Mouse (Mus musculus) CH12.LX (cell line): ENCODE results near the gene Mrnip.

Experiments used
- CTCF ChIP-seq, 2 experiments: IDR thresholded peaks in 1 of 2; conservative IDR thresholded peaks in 1 of 2; 2 replicates each; pipeline ENCODE4 v1.5.1; 2011 to 2012; ENCODE audit warnings: low read depth in 2 of 2, low read length in 2 of 2, improper control_type of control experiment in 1 of 2, inconsistent platforms in 1 of 2, mild to moderate bottlenecking in 1 of 2, moderate library complexity in 1 of 2
- E2F4 ChIP-seq: IDR thresholded peaks from 2 replicates; pipeline ENCODE4 v1.6.1; 2011; ENCODE audit warnings: low read depth, low read length, improper control_type of control experiment; ENCODE audit not compliant: insufficient replicate concordance
- ELF1 ChIP-seq: IDR thresholded peaks from 2 replicates; pipeline ENCODE4 v1.6.1; 2014; ENCODE audit warnings: low read depth, mild to moderate bottlenecking, inconsistent platforms, low read length, improper control_type of control experiment
- EP300 ChIP-seq: IDR thresholded peaks from 2 replicates; pipeline ENCODE4 v1.6.1; 2011; ENCODE audit warnings: low read length, improper control_type of control experiment
- GABPA ChIP-seq: IDR thresholded peaks from 2 replicates; pipeline ENCODE4 v1.6.1; 2012; ENCODE audit warnings: low read depth, low read length, improper control_type of control experiment, inconsistent platforms; ENCODE audit not compliant: insufficient replicate concordance
- MAFK ChIP-seq: IDR thresholded peaks from 2 replicates; pipeline ENCODE4 v1.6.1; 2011; ENCODE audit warnings: low read length, improper control_type of control experiment; ENCODE audit not compliant: insufficient replicate concordance
- MAZ ChIP-seq: IDR thresholded peaks from 2 replicates; pipeline ENCODE4 v1.6.1; 2012; ENCODE audit warnings: low read depth, mild to moderate bottlenecking, inconsistent platforms, low read length, improper control_type of control experiment, moderate library complexity
- MEF2A ChIP-seq: IDR thresholded peaks from 2 replicates; pipeline ENCODE4 v1.6.1; 2014; ENCODE audit warnings: low read depth, mild to moderate bottlenecking, inconsistent platforms, low read length, improper control_type of control experiment, borderline replicate concordance
- POLR2A ChIP-seq: IDR thresholded peaks from 2 replicates; pipeline ENCODE4 v1.6.1; 2011; ENCODE audit warnings: low read depth, mild to moderate bottlenecking, improper control_type of control experiment, low read length
- USF1 ChIP-seq: IDR thresholded peaks from 2 replicates; pipeline ENCODE4 v1.6.1; 2014; ENCODE audit warnings: low read depth, mild to moderate bottlenecking, inconsistent platforms, low read length, improper control_type of control experiment
- USF2 ChIP-seq: conservative IDR thresholded peaks from 2 replicates; pipeline ENCODE4 v1.6.1; 2011; ENCODE audit warnings: low read depth, low read length, improper control_type of control experiment
- ZC3H11A ChIP-seq: IDR thresholded peaks from 2 replicates; pipeline ENCODE4 v1.6.1; 2012; ENCODE audit warnings: low read depth, mild to moderate bottlenecking, inconsistent platforms, low read length, improper control_type of control experiment

- no peak for TF ChIP-seq E2F4
- TF ChIP-seq MEF2A = no peak
- TF ChIP-seq CTCF (conservative IDR thresholded peaks at IDR 0.05 in 1 of 2, IDR thresholded peaks at IDR 0.05 in 1 of 2; ENCODE audit: low read depth in 2 of 2, low read length in 2 of 2) = no peak
- no peak for TF ChIP-seq POLR2A
- no peak for TF ChIP-seq MAFK
- TF ChIP-seq MAZ = no peak
- no peak for TF ChIP-seq GABPA
- TF ChIP-seq USF1 = no peak
- no peak for TF ChIP-seq ZC3H11A
- TF ChIP-seq EP300 = no peak
- TF ChIP-seq ELF1 = no peak
- no peak for TF ChIP-seq USF2
These were observed 23.3 kb downstream of the Mrnip start for GRCm38 (mm10) chr11:50197500-50197899.
